Mouse (Mus musculus): ENCODE measurements at regions not wholly inside any gene's neighbourhood (a gene's known extent, or its start where the extent isn't known, plus 50 kb on each side); places are given as distances from the start of the nearest gene placed in this dataset.

GRCm38 (mm10) chr11:19830280-19831062, 93.7 kb upstream of the Spred2 start:
- TF ChIP-seq CTCF (IDR thresholded peaks at IDR 0.05; ENCODE audit: borderline replicate concordance, insufficient read depth, low read depth, low read length) (peak; percentile 93), POLR2A (IDR thresholded peaks at IDR 0.05; ENCODE audit: borderline replicate concordance, insufficient read depth, low read length) (no peak)

All from cerebellum, adult 2 months (tissue).